Mouse (Mus musculus): ENCODE results near the gene Hoxa9. TPM values are rescaled to one million over a fixed set of nuclear protein-coding genes. Genes with fewer than 3 reads are reported as not detected.

Hoxa9 gene
- polyA plus RNA-seq, 1 experiment from 2014 or later, result 57.3 TPM

GRCm38 (mm10) chr6:52218643-52219215 lies 12.2 kb downstream of the Hoxa9 start:
- Histone ChIP-seq H3K4me2 (ENCODE audit: low read length) (peak overlapping the region; percentile 89), H3K27ac (peak overlapping the region; percentile 96), H3K36me3 (ENCODE audit: insufficient read depth, low read length) (no peaks in the 10 kb centered on the region), H3K9ac (ENCODE audit: low read depth, low read length) (peak overlapping the region; percentile 91; the same call in 1 of the 2 replicates), H3K9me3 (replicated peaks; ENCODE audit: low read length) (no peaks in the 10 kb centered on the region), H3K4me1 (replicated peaks; ENCODE audit: insufficient read depth, low read length) (peaks cover 47% of the 10 kb centered on the region), H3K27me3 (ENCODE audit: insufficient read depth, low read length) (no peaks in the 10 kb centered on the region), H3K4me3 (replicated peaks; ENCODE audit: low read depth, low read length) (peak overlapping the region; percentile 62; the same call in 1 of the 2 replicates)
- peak; percentile 83 for DNase-seq (ENCODE audit: low spot score)
- TF ChIP-seq CTCF (IDR thresholded peaks at IDR 0.05; ENCODE audit: low read depth), result no peak
- ATAC-seq (replicated peaks; ENCODE audit: low FRiP score, low read depth), result no peak
- WGBS, result 25% methylated on average over 14 of the region's 14 CpGs

GRCm38 (mm10) chr6:52217895-52218642 lies 12.8 kb downstream of the Hoxa9 start:
- no peak for TF ChIP-seq CTCF (IDR thresholded peaks at IDR 0.05; ENCODE audit: low read depth)
- Histone ChIP-seq H3K27ac (peak overlapping the region; percentile 96), H3K36me3 (ENCODE audit: insufficient read depth, low read length) (no peaks in the 10 kb centered on the region), H3K27me3 (ENCODE audit: insufficient read depth, low read length) (no peaks in the 10 kb centered on the region), H3K9ac (ENCODE audit: low read depth, low read length) (peak overlapping the region; percentile 91), H3K4me3 (replicated peaks; ENCODE audit: low read depth, low read length) (peak overlapping the region; percentile 62), H3K4me1 (replicated peaks; ENCODE audit: insufficient read depth, low read length) (peaks cover 50% of the 10 kb centered on the region), H3K9me3 (replicated peaks; ENCODE audit: low read length) (no peaks in the 10 kb centered on the region), H3K4me2 (ENCODE audit: low read length) (peak overlapping the region; percentile 89)
- 17% methylated on average over 23 of the region's 23 CpGs for WGBS
- DNase-seq (ENCODE audit: low spot score), result peak; percentile 64
- no peak for ATAC-seq (replicated peaks; ENCODE audit: low FRiP score, low read depth)

GRCm38 (mm10) chr6:52217459-52217768 lies 13.5 kb downstream of the Hoxa9 start:
- peak overlapping the region; percentile 96 for H3K27ac ChIP-seq
- TF ChIP-seq CTCF (IDR thresholded peaks at IDR 0.05; ENCODE audit: low read depth), result no peak
- ATAC-seq (replicated peaks; ENCODE audit: low FRiP score, low read depth) (peak; percentile 81), DNase-seq (ENCODE audit: low spot score) (peak; percentile 98)
- H3K36me3 ChIP-seq (ENCODE audit: insufficient read depth, low read length), result no peaks in the 10 kb centered on the region
- peak overlapping the region; percentile 89 for H3K4me2 ChIP-seq (ENCODE audit: low read length)
- H3K9ac ChIP-seq (ENCODE audit: low read depth, low read length), result peak overlapping the region; percentile 91
- peak overlapping the region; percentile 62 for H3K4me3 ChIP-seq (replicated peaks; ENCODE audit: low read depth, low read length)
- WGBS, result 1% methylated on average over 25 of the region's 25 CpGs
- H3K4me1 ChIP-seq (replicated peaks; ENCODE audit: insufficient read depth, low read length), result peaks cover 50% of the 10 kb centered on the region
- H3K27me3 ChIP-seq (ENCODE audit: insufficient read depth, low read length), result no peaks in the 10 kb centered on the region
- no peaks in the 10 kb centered on the region for H3K9me3 ChIP-seq (replicated peaks; ENCODE audit: low read length)

DNA sequence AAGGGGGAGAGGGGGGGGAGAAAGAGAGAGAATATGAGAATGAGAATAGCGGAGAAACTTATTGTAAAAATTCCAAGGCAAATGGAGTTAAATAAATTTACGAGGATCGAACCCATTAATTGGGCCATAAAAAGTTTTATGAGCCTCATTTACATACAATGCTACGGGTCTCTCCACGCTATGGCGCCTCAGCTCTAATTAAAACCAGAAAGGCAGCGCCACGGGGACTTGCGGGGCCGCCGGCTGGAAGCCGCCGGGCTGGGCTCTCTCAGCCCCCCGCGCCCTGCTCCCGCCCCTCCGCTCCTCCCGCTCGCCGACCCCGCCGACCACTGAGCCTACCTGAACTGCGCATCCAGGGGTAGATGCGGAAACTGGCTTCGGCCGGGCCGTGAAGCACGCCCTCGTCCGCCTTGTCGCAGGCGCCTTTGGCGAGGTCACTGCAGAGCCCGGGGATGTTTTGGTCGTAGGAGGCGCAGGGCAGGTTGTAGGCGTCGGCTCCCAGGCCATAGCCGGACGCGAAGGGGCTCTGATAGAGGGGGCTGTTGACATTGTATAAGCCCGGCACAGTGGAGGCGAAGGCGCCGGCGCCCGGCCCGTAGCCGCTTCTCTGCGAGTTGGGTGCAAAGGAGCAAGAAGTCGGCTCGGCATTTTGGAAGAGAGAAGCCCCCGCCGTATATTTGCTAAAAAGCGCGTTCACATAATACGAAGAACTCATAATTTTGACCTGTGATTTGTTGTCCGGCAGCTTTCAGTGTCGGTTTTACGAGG lies 14.0 kb downstream of the Hoxa9 start:
- no peaks in the 10 kb centered on the region for H3K27me3 ChIP-seq (ENCODE audit: insufficient read depth, low read length)
- peaks cover 50% of the 10 kb centered on the region for H3K4me1 ChIP-seq (replicated peaks; ENCODE audit: insufficient read depth, low read length)
- H3K4me3 ChIP-seq (replicated peaks; ENCODE audit: low read depth, low read length), result peak overlapping the region; percentile 62
- H3K9ac ChIP-seq (ENCODE audit: low read depth, low read length), result peak overlapping the region; percentile 91
- no peaks in the 10 kb centered on the region for H3K9me3 ChIP-seq (replicated peaks; ENCODE audit: low read length)
- under 1% methylated on average over 54 of the region's 60 CpGs for whole genome bisulfite sequencing
- DNase-seq (ENCODE audit: low spot score), result no peak
- peak; percentile 31; the same call in 1 of the 2 replicates for ATAC-seq (replicated peaks; ENCODE audit: low FRiP score, low read depth)
- no peaks in the 10 kb centered on the region for H3K36me3 ChIP-seq (ENCODE audit: insufficient read depth, low read length)
- peak overlapping the region; percentile 89 for H3K4me2 ChIP-seq (ENCODE audit: low read length)
- no peak for TF ChIP-seq CTCF (IDR thresholded peaks at IDR 0.05; ENCODE audit: low read depth)
- H3K27ac ChIP-seq, result peak overlapping the region; percentile 96

GRCm38 (mm10) chr6:52215771-52216535 lies 14.9 kb downstream of the Hoxa9 start:
- ATAC-seq (replicated peaks; ENCODE audit: low FRiP score, low read depth), result no peak
- H3K9ac ChIP-seq (ENCODE audit: low read depth, low read length), result peak overlapping the region; percentile 91
- no peak for TF ChIP-seq CTCF (IDR thresholded peaks at IDR 0.05; ENCODE audit: low read depth)

More at GRCm38 (mm10) chr6:52215771-52216535, 14.9 kb downstream of the Hoxa9 start:
- Histone ChIP-seq H3K9me3 (replicated peaks; ENCODE audit: low read length) (no peaks in the 10 kb centered on the region), H3K27me3 (ENCODE audit: insufficient read depth, low read length) (no peaks in the 10 kb centered on the region), H3K27ac (peak overlapping the region; percentile 96), H3K4me3 (replicated peaks; ENCODE audit: low read depth, low read length) (peak overlapping the region; percentile 62), H3K4me2 (ENCODE audit: low read length) (peak overlapping the region; percentile 89), H3K4me1 (replicated peaks; ENCODE audit: insufficient read depth, low read length) (peaks cover 51% of the 10 kb centered on the region), H3K36me3 (ENCODE audit: insufficient read depth, low read length) (no peaks in the 10 kb centered on the region)
- DNase-seq (ENCODE audit: low spot score), result no peak
- 2% methylated on average over 30 of the region's 30 CpGs for WGBS
